Mouse (Mus musculus) 416B (cell line): ENCODE measurements around the gene Slc25a43.

Experiments
- DNase-seq: peaks from one replicate; pipeline ENCODE4 v3.0.0; 2011; ENCODE audit warnings: low read depth

Gene Slc25a43

GRCm38 (mm10) chrX:36825032-36825431 is 81.6 kb downstream of the Slc25a43 start:
- no peak for DNase-seq
